Mouse (Mus musculus) 416B (cell line): ENCODE data around the gene Enox1.

Experiments
- DNase-seq: peaks from one replicate; pipeline ENCODE4 v3.0.0; 2011; ENCODE audit warnings: low read depth

The Enox1 gene

GRCm38 (mm10) chr14:77621473-77622264 lies 465.1 kb downstream of the Enox1 start:
- DNase-seq, result no peak

- no peak for DNase-seq
Observed at GRCm38 (mm10) chr14:77626557-77627507, 470.3 kb downstream of the Enox1 start.

- DNase-seq, result no peak
Observed at GRCm38 (mm10) chr14:77632466-77633171, 476.1 kb downstream of the Enox1 start.

GRCm38 (mm10) chr14:77633172-77633542 lies 476.6 kb downstream of the Enox1 start:
- no peak for DNase-seq

GRCm38 (mm10) chr14:77636931-77637330 lies 480.4 kb downstream of the Enox1 start:
- DNase-seq, result no peak

GRCm38 (mm10) chr14:77638148-77638547 lies 481.6 kb downstream of the Enox1 start:
- DNase-seq, result no peak

- DNase-seq, result no peak
Observed at GRCm38 (mm10) chr14:77638616-77639015, 482.1 kb downstream of the Enox1 start.

GRCm38 (mm10) chr14:77639586-77639985 lies 483.0 kb downstream of the Enox1 start:
- no peak for DNase-seq

- no peak for DNase-seq
Observed at GRCm38 (mm10) chr14:77642314-77642713, 485.8 kb downstream of the Enox1 start.

- no peak for DNase-seq
Observed at GRCm38 (mm10) chr14:77646196-77646595, 489.6 kb downstream of the Enox1 start.

- DNase-seq, result no peak
Observed at GRCm38 (mm10) chr14:77647017-77647416, 490.5 kb downstream of the Enox1 start.

GRCm38 (mm10) chr14:77648305-77648704 lies 491.7 kb downstream of the Enox1 start:
- DNase-seq, result no peak

GRCm38 (mm10) chr14:77658739-77659138 lies 502.2 kb downstream of the Enox1 start:
- no peak for DNase-seq

GRCm38 (mm10) chr14:77662273-77662672 lies 505.7 kb downstream of the Enox1 start:
- no peak for DNase-seq

- no peak for DNase-seq
Observed at GRCm38 (mm10) chr14:77662994-77663393, 506.4 kb downstream of the Enox1 start.

- no peak for DNase-seq
Observed at GRCm38 (mm10) chr14:77668096-77668495, 511.5 kb downstream of the Enox1 start.

- no peak for DNase-seq
Observed at GRCm38 (mm10) chr14:77669494-77669893, 512.9 kb downstream of the Enox1 start.

- no peak for DNase-seq
Observed at GRCm38 (mm10) chr14:77670945-77671344, 514.4 kb downstream of the Enox1 start.

GRCm38 (mm10) chr14:77671961-77672360 lies 515.4 kb downstream of the Enox1 start:
- no peak for DNase-seq

GRCm38 (mm10) chr14:77673138-77673537 lies 516.6 kb downstream of the Enox1 start:
- DNase-seq, result no peak

GRCm38 (mm10) chr14:77677951-77678350 lies 521.4 kb downstream of the Enox1 start:
- DNase-seq, result no peak

GRCm38 (mm10) chr14:77679877-77680276 lies 523.3 kb downstream of the Enox1 start:
- no peak for DNase-seq
